Mouse (Mus musculus) stomach, postnatal 0 days (tissue): ENCODE data around the gene Dbil5.

ENCODE experiments used
- CTCF ChIP-seq: IDR thresholded peaks from 2 replicates; pipeline ENCODE4 v1.5.1; 2016; ENCODE audit warnings: antibody characterized with exemption, low read depth, mild to moderate bottlenecking, moderate library complexity
- EP300 ChIP-seq: optimal IDR thresholded peaks from 2 replicates; pipeline ENCODE3; 2016; ENCODE audit warnings: antibody characterized with exemption

GRCm38 (mm10) chr11:76183745-76184144 is 33.7 kb upstream of the Dbil5 start:
- TF ChIP-seq CTCF = no peak
- TF ChIP-seq EP300 = no peak
